Mouse (Mus musculus): ENCODE data around the gene Olfr1373. TPM values are rescaled to one million over a fixed set of nuclear protein-coding genes. Genes with fewer than 3 reads are reported as not detected.

The Olfr1373 gene
- polyA plus RNA-seq, 1 experiment from 2014 or later, result not detected

DNA sequence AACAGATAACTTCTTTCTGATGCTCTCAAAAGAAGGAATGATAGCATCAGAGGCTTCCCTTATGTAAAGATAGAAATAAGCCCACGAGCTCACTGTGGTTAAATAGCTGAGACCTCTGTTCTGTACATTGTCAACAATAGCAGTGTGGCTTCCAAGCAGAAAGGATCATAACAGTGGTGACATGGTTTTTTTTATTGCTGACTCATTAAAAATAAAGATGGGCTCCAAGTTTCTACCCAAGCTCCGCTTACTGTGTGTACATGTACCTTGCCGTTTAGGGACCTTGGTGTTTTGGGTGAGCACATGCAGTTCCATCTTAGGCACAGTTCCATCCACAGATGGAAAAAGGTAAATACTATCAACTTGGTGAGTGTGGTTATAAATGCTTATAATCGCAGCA is 42.4 kb downstream of the Olfr1373 start:
- H3K9ac ChIP-seq, result no peak overlapping the region
- ATAC-seq, result no peak
- WGBS (ENCODE audit: insufficient replicate concordance), result 71% methylated on average over 4 of the region's 4 CpGs
- no peaks in the 10 kb centered on the region for H3K27me3 ChIP-seq (replicated peaks)
- H3K9me3 ChIP-seq (replicated peaks), result no peaks in the 10 kb centered on the region
- H3K4me3 ChIP-seq, result no peak overlapping the region
- peaks cover 72% of the 10 kb centered on the region for H3K4me1 ChIP-seq
- 0 out of 2 replicates have a peak overlapping the region, but pooled peaks have one; percentile 8 for H3K4me2 ChIP-seq
- peaks cover 15% of the 10 kb centered on the region for H3K36me3 ChIP-seq
- H3K27ac ChIP-seq, result 0 out of 2 replicates have a peak overlapping the region, but pooled peaks have one; percentile 10

DNA sequence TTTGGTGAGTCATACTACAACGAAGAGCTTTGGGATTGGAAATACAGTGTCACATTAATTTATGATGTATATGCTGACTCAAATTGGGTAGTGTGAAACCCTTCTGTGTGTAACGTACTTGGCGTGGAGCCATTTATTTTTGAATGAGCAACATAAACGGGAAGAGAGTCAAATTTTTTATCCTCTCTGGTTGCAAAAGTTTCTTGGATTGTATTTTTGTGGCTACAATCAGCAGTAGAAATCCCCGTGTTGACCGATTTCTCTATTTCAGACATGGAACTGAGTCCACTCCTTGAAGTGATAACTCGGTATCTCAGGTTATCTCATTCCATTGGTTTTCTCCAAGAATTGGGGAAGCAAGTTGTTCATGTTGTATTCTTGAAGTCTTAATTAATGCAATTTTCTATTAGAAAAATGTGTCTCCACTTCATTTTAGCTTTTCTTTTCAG is 45.5 kb downstream of the Olfr1373 start:
- H3K4me1 ChIP-seq, result peaks cover 62% of the 10 kb centered on the region
- H3K27me3 ChIP-seq (replicated peaks), result no peaks in the 10 kb centered on the region
- peaks cover 9% of the 10 kb centered on the region for H3K36me3 ChIP-seq
- peak overlapping the region; percentile 100 for H3K9ac ChIP-seq
- H3K4me3 ChIP-seq, result peak overlapping the region; percentile 100
- peak overlapping the region; percentile 84 for H3K4me2 ChIP-seq
- ATAC-seq, result no peak
- peak overlapping the region; percentile 100 for H3K27ac ChIP-seq
- 1% methylated on average over 7 of the region's 7 CpGs for WGBS (ENCODE audit: insufficient replicate concordance)
- H3K9me3 ChIP-seq (replicated peaks), result no peaks in the 10 kb centered on the region

DNA sequence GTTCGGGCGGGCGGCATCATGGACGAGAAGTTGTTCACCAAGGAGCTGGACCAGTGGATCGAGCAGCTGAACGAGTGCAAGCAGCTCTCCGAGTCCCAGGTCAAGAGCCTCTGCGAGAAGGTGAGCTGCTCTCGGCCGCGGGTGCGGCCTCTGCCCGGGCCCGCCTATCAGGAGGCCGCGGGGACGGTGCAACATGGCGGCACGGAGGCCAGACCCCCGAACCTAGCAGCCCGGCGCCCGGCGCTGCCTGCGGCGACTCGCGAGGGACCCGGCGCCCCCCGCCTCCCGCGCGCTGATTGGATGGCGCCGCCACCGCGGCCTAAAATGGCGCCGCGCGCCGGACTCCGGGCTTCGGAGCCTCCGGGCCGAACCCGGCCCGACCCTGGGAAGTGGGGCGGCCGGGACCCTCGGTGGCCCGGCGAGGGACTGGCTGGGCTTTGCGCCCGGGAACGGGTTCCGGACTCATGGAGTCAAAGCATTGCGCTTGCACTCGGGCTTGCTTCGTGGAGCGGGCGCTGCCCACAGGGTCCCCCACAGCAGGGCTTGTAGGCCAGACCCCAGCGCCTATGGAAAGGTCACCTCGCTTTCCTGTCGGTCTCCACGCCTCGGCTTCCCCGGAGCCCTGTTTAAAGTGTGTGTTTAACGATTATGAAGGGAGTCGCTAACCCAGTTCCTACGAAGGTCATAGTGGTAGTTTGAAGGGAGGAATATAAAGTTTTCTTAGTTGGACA is 46.1 kb downstream of the Olfr1373 start:
- Histone ChIP-seq H3K27ac (peak overlapping the region; percentile 100), H3K4me2 (peak overlapping the region; percentile 84), H3K4me1 (peaks cover 56% of the 10 kb centered on the region), H3K9ac (peak overlapping the region; percentile 100), H3K27me3 (replicated peaks) (no peaks in the 10 kb centered on the region), H3K36me3 (peaks cover 9% of the 10 kb centered on the region), H3K9me3 (replicated peaks) (no peaks in the 10 kb centered on the region), H3K4me3 (peak overlapping the region; percentile 100)
- peak; percentile 67 for ATAC-seq
- WGBS (ENCODE audit: insufficient replicate concordance), result under 1% methylated on average over 70 of the region's 72 CpGs

DNA sequence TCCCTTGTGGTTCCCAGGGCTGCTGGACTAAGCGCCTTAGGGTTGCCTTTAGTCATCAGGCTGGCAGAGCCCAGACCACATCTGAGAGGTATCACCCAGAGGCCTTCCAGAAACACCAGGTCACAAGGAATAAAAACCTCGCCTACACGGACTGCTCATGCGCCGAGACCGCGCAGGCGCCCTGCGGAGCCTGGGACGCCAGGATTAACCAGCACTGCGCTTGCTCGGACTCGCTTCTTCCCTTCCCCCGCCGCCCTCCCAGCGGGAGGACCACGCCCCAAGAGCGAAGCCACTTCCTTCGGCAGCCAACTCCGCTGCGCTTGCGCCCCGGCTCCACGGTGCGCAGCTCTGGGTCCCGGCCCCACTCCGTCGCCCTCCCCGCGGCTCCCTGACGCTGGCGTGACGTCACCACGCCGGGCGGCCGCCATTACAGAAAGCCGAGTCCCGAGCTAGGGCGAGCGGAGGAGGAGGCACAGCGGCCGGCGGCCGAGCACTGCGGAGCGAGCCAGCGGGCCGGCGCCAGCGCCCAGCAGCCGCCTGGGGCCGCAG is 46.9 kb downstream of the Olfr1373 start, which contains the start of gene Ppp2ca:
Gene Ppp2ca, plus strand, starts transcription at position 284 of the 549 bp plus-strand sequence.
- Histone ChIP-seq H3K4me1 (peaks cover 50% of the 10 kb centered on the region), H3K9me3 (replicated peaks) (no peaks in the 10 kb centered on the region), H3K27ac (peak within 1 kb of the TSS; percentile 100), H3K4me2 (peak within 1 kb of the TSS; percentile 84), H3K27me3 (replicated peaks) (no peaks in the 10 kb centered on the region; the same call in 1 of the 2 replicates), H3K9ac (peak within 1 kb of the TSS; percentile 100), H3K4me3 (peak within 1 kb of the TSS; percentile 100), H3K36me3 (peaks cover 9% of the 10 kb centered on the region)
- ATAC-seq, result peak; percentile 96
- under 1% methylated on average over 53 of the region's 53 CpGs for WGBS (ENCODE audit: insufficient replicate concordance)

DNA sequence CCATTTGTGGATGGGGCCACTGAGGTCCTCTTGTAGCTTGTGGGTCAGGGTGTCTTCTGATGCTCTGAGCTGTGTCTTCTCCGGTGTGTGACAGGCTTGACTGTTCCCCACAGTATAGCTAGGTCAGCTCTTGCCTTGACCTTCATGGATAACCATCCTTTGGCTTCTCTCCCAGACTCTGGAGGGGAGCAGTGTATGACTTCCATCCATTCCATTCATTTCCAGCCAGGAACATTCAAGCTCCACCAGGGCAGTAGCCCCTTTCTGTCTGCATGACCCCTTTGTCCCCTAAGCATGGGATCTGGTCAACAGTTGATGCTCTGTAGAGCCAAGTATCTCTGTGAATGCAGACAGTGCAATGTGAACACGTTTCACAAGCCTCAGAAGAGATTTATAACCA is 47.7 kb downstream of the Olfr1373 start:
- H3K36me3 ChIP-seq, result peaks cover 9% of the 10 kb centered on the region
- H3K27me3 ChIP-seq (replicated peaks), result no peaks in the 10 kb centered on the region; the same call in 1 of the 2 replicates
- peak overlapping the region; percentile 100 for H3K4me3 ChIP-seq
- peaks cover 42% of the 10 kb centered on the region for H3K4me1 ChIP-seq
- no peak for ATAC-seq
- 76% methylated on average over 2 of the region's 2 CpGs for WGBS (ENCODE audit: insufficient replicate concordance)
- H3K9me3 ChIP-seq (replicated peaks), result no peaks in the 10 kb centered on the region
- peak overlapping the region; percentile 84 for H3K4me2 ChIP-seq
- H3K9ac ChIP-seq, result peak overlapping the region; percentile 74; the same call in 1 of the 2 replicates
- peak overlapping the region; percentile 100 for H3K27ac ChIP-seq

DNA sequence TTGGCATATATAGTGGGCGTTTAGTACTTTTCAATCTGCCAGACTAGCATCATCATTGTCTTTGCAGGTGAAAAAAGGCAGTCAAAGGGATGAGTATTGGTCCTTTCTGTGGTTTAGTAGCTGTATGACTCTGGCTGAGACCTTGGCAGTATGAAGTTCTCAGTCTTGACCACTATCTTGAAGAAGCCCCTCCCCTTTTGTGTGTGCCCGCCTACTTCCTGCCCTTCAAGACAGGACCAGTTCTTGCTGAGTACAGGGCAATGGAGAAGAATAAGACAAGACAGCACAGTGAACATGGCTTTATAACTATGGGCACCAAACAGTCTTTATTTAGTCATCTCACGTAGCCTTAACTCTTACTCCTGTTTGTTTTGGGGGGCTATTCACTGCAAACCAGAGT is 48.3 kb downstream of the Olfr1373 start:
- Histone ChIP-seq H3K4me1 (peaks cover 37% of the 10 kb centered on the region), H3K36me3 (peaks cover 9% of the 10 kb centered on the region), H3K9ac (no peak overlapping the region), H3K9me3 (replicated peaks) (no peaks in the 10 kb centered on the region), H3K27ac (no peak overlapping the region), H3K27me3 (replicated peaks) (no peaks in the 10 kb centered on the region; the same call in 1 of the 2 replicates), H3K4me2 (no peak overlapping the region), H3K4me3 (no peak overlapping the region)
- ATAC-seq, result no peak
- WGBS (ENCODE audit: insufficient replicate concordance), result 57% methylated on average over 3 of the region's 3 CpGs

Small RNAs within 50 kb of the gene (microRNA-seq; reads per million reads assigned to microRNA genes)
- 1.4 reads per million for gene Gm24157
- 56.9 reads per million, percentile 43 among the genes with 10 or more reads in this experiment for gene Mir3061

Other genes with a start within 250 kb of the Olfr1373 start
- 75.0 and 77.3 TPM in 2 replicates for gene Cdkn2aipnl, start 177.9 kb downstream of the Olfr1373 start, polyA plus RNA-seq (2016; fragmentation: Nextera tagmentation; extraction: Ambion mirVana)
- gene Ube2b, start 144.8 kb downstream of the Olfr1373 start, polyA plus RNA-seq (2016; fragmentation: Nextera tagmentation; extraction: Ambion mirVana), result 113 and 116 TPM in 2 replicates
- 2.1 and 2.6 TPM in 2 replicates for gene Cdkl3, start 141.3 kb downstream of the Olfr1373 start, polyA plus RNA-seq (2016; fragmentation: Nextera tagmentation; extraction: Ambion mirVana)
- gene Ppp2ca, start 46.8 kb downstream of the Olfr1373 start, polyA plus RNA-seq (2016; fragmentation: Nextera tagmentation; extraction: Ambion mirVana), result 59.1 and 60.2 TPM in 2 replicates
- gene Olfr1371, start 68.5 kb upstream of the Olfr1373 start, polyA plus RNA-seq (2016; fragmentation: Nextera tagmentation; extraction: Ambion mirVana), result not detected in 2 replicates
- gene Skp1a, start 86.5 kb upstream of the Olfr1373 start, polyA plus RNA-seq (2016; fragmentation: Nextera tagmentation; extraction: Ambion mirVana), result 384 and 391 TPM in 2 replicates
- gene Tcf7, start 137.5 kb upstream of the Olfr1373 start, polyA plus RNA-seq (2016; fragmentation: Nextera tagmentation; extraction: Ambion mirVana), result 3.8 and 4.4 TPM in 2 replicates
- 156 and 159 TPM in 2 replicates for gene Vdac1, start 215.3 kb upstream of the Olfr1373 start, polyA plus RNA-seq (2016; fragmentation: Nextera tagmentation; extraction: Ambion mirVana)